Mouse (Mus musculus) testis, adult 2 months (tissue): ENCODE data around the gene Foxn4.

Experiments used
- CTCF ChIP-seq: fragments of 200-500 bp; IDR thresholded peaks from 2 replicates; pipeline ENCODE4 v1.5.1; 2012; ENCODE audit warnings: low read depth, mild to moderate bottlenecking, inconsistent platforms, low read length, moderate library complexity; ENCODE audit not compliant: control insufficient read depth, insufficient read depth, insufficient replicate concordance
- POLR2A ChIP-seq: fragments of 200-500 bp; IDR thresholded peaks from 2 replicates; pipeline ENCODE4 v1.6.1; 2012; ENCODE audit warnings: low read depth, mild to moderate bottlenecking, inconsistent platforms, low read length, moderate library complexity; ENCODE audit not compliant: control insufficient read depth

DNA sequence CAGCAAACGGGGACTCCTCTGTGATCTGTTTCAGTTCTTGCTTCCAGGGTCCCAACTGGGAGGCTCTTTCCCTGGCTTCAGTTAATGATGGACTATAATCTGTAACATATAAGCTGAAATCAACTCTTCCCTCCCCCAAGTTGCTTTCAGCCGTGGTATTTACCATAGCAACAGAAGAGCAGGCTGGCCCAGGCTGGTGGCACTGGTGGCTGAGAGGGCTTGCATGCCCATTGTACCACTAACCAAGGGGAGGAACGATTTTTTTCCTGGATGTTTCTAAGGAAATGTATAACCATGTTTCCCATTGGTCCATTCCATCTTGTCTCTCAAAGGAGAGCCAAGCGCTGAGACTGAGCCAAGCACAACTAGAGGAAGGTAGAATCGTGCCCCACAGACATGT is 14.8 kb upstream of the Foxn4 start:
- TF ChIP-seq POLR2A (no peak), CTCF (no peak)
